Mouse (Mus musculus) kidney, postnatal 0 days (tissue): ENCODE data around the gene Tbxas1. TPM values are rescaled to one million over a fixed set of nuclear protein-coding genes. Genes with fewer than 3 reads are reported as not detected.
A peak's percentile ranks its signal among the peaks of the same experiment; 100 is the strongest.

ENCODE experiments used
- ATAC-seq: fragments of 200-750 bp; cut with Nextera tagmentation; replicated peaks from 2 replicates; pipeline ENCODE4 v1.8.0; 2017; ENCODE audit warnings: low read depth, moderate number of reproducible peaks, moderate TSS enrichment, moderate library complexity; ENCODE audit not compliant: low FRiP score
- DNase-seq: peaks from one replicate; pipeline ENCODE4 v3.0.0-alpha.2; 2016; ENCODE audit warnings: low spot score
- H3K27ac ChIP-seq: fragments of 300-500 bp; sonication (generic); 2 replicates; pipeline ENCODE4 v1.5.1; 2014; ENCODE audit warnings: mild to moderate bottlenecking
- H3K27me3 ChIP-seq: fragments of 300-500 bp; sonication (generic); 2 replicates; pipeline ENCODE4 v1.6.1; 2014; ENCODE audit warnings: low read length, mixed read lengths; ENCODE audit not compliant: insufficient read depth
- H3K36me3 ChIP-seq: fragments of 300-500 bp; sonication (generic); 2 replicates; pipeline ENCODE4 v1.6.1; 2014; ENCODE audit warnings: low read length, mixed read lengths; ENCODE audit not compliant: insufficient read depth
- H3K4me1 ChIP-seq: fragments of 300-500 bp; sonication (generic); replicated peaks from 2 replicates; pipeline ENCODE4 v1.6.1; 2014; ENCODE audit warnings: antibody characterized with exemption, low read length, mixed read lengths; ENCODE audit not compliant: insufficient read depth
- H3K4me2 ChIP-seq: fragments of 300-500 bp; sonication (generic); 2 replicates; pipeline ENCODE4 v1.6.1; 2014; ENCODE audit warnings: mild to moderate bottlenecking, low read length, moderate library complexity, mixed read lengths
- H3K4me3 ChIP-seq: fragments of 300-500 bp; sonication (generic); replicated peaks from 2 replicates; pipeline ENCODE4 v1.5.1; 2014; ENCODE audit warnings: low read depth, low read length
- H3K9ac ChIP-seq: fragments of 300-500 bp; sonication (generic); 2 replicates; pipeline ENCODE4 v1.6.1; 2014; ENCODE audit warnings: low read depth, low read length
- H3K9me3 ChIP-seq: fragments of 300-500 bp; sonication (generic); replicated peaks from 2 replicates; pipeline ENCODE4 v1.6.1; 2016; ENCODE audit warnings: low read length, inconsistent platforms, mixed read lengths
- CTCF ChIP-seq: IDR thresholded peaks from 2 replicates; pipeline ENCODE4 v1.5.1; 2016; ENCODE audit warnings: antibody characterized with exemption, low read depth, mild to moderate bottlenecking, moderate library complexity
- WGBS: fragments of 180-500 bp; shearing (Covaris S2); extraction: QIAGEN DNeasy Blood & Tissue Kit; methylation state at CpG from one replicate; pipeline ENCODE4 v1.1.7; 2014; 5-methylcytosine and 5-hydroxymethylcytosine counted together
- polyA plus RNA-seq: library from polyadenylated mRNA; unstranded; fragments of >200 nt; fragmentation: Nextera tagmentation; extraction: Ambion mirVana; gene quantifications from 2 replicates; pipeline ENCODE4 v1.2.1, GENCODE M21; 2015

The Tbxas1 gene
- polyA plus RNA-seq, 1 experiment from 2014 or later, result 10.5 TPM

DNA sequence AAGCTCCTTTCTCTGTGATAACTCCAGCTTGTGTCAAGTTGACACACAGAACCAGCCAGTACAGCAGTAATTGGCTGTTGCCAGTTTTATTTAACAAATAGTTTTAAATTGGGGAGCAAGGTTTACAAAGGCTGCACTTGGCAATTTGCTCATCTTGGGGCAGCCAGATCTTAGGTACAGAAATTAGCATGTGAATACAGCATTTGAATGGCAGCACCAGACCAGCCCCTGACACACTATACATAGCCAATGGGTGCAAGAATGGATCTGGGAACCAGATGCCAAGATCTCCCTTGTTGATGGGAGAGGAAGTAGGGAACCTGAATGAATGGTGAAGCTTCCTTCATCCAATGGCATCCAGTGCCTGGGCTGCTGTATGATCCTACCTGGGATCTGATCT is 199.0 kb downstream of the Tbxas1 start:
- Histone ChIP-seq H3K36me3 (no peaks in the 10 kb centered on the region), H3K9ac (no peak overlapping the region), H3K4me2 (no peak overlapping the region), H3K9me3 (no peaks in the 10 kb centered on the region), H3K4me3 (no peak overlapping the region), H3K27me3 (no peaks in the 10 kb centered on the region), H3K27ac (no peak overlapping the region), H3K4me1 (peaks cover 5% of the 10 kb centered on the region; the same call in 1 of the 2 replicates)
- ATAC-seq (no peak), DNase-seq (no peak)
- no peak for TF ChIP-seq CTCF

DNA sequence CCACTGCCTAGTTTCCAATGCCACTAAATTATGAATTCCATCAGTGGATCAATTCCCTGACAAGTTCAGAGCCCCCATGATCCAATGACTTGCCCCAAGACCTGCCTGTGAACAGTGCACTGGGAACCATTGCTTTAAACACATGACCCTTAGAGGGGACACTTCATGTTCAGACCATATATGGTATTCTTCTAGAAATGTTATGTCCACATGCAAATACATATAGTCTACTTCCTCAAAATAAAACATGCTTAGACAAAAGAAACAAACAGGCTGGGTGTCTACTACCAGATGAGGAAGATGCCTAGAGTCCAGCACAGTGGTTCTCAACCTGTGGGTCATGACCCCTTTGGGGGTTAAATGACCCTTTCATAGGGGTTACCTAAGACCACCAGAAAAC is 201.3 kb downstream of the Tbxas1 start:
- peaks cover 5% of the 10 kb centered on the region; the same call in 1 of the 2 replicates for H3K4me1 ChIP-seq
- no peak overlapping the region for H3K9ac ChIP-seq
- no peak overlapping the region for H3K4me2 ChIP-seq
- DNase-seq (no peak), ATAC-seq (no peak)
- no peaks in the 10 kb centered on the region for H3K9me3 ChIP-seq
- H3K36me3 ChIP-seq, result no peaks in the 10 kb centered on the region
- no peak for TF ChIP-seq CTCF
- no peak overlapping the region for H3K27ac ChIP-seq
- no peak overlapping the region for H3K4me3 ChIP-seq
- no peaks in the 10 kb centered on the region for H3K27me3 ChIP-seq

GRCm38 (mm10) chr6:39104631-39105030 is 229.4 kb downstream of the Tbxas1 start:
- H3K4me2 ChIP-seq, result no peak overlapping the region
- H3K36me3 ChIP-seq, result peaks cover 11% of the 10 kb centered on the region; the same call in 1 of the 2 replicates
- no peaks in the 10 kb centered on the region for H3K27me3 ChIP-seq
- 68% methylated on average over 4 of the region's 4 CpGs for WGBS
- no peak overlapping the region for H3K9ac ChIP-seq
- H3K4me1 ChIP-seq, result no peaks in the 10 kb centered on the region
- H3K4me3 ChIP-seq, result no peak overlapping the region
- ATAC-seq (no peak), DNase-seq (no peak)
- no peak overlapping the region for H3K27ac ChIP-seq
- TF ChIP-seq CTCF, result no peak
- H3K9me3 ChIP-seq, result no peaks in the 10 kb centered on the region

DNA sequence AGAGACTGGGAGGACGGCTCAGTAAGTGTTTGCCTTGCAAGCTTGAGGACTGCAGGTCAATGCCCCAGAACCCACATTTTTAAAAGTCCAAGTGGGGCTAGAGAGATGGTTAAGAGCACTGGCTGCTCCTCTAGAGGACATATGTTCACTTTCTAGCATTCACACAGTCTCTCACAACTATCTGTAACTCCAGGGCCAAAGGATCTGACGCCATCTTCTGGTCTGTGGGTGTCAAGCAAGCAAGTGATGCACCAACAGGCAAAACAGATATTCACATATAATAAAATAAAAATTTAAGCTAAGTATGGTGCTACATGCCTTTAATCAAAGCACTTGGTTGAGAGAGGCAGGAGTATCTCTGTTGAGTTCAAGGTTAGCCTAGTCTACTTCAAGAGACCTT is 231.6 kb downstream of the Tbxas1 start:
- WGBS, result 66% methylated on average over 2 of the region's 2 CpGs
- TF ChIP-seq CTCF, result peak; percentile 55

DNA sequence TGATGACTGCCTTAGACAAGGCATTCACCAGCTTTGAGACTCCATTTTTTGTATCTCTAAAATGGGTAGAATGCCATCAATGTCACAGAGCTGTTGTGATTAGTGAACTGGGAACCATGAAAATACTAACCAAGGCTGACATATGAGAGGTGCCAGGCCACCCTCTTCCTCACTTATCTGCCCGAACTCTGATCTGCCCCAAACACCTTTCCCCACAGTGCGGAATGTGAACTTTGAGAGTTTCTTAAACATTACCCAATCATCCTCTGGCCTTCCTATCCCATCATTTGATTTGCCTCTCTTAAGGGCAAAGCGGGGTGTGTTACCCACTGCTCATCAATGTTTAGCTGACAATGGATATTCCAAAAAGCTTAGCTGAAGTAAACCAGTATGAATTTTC is 237.5 kb downstream of the Tbxas1 start:
- H3K36me3 ChIP-seq, result peaks cover 10% of the 10 kb centered on the region; the same call in 1 of the 2 replicates
- H3K4me2 ChIP-seq, result no peak overlapping the region
- no peak for DNase-seq
- H3K27ac ChIP-seq, result no peak overlapping the region
- 0 out of 2 replicates have a peak, but pooled peaks cover 6% of the 10 kb centered on the region for H3K4me1 ChIP-seq
- H3K9ac ChIP-seq, result no peak overlapping the region
- TF ChIP-seq CTCF, result no peak
- H3K4me3 ChIP-seq, result no peak overlapping the region
- no peaks in the 10 kb centered on the region for H3K27me3 ChIP-seq
- WGBS, result 95% methylated on average over 3 of the region's 3 CpGs
- no peak for ATAC-seq
- H3K9me3 ChIP-seq, result no peaks in the 10 kb centered on the region

More for the DNA sequence above, 231.6 kb downstream of the Tbxas1 start:
- H3K9me3 ChIP-seq, result no peaks in the 10 kb centered on the region
- no peak overlapping the region for H3K4me2 ChIP-seq
- peaks cover 18% of the 10 kb centered on the region; the same call in 1 of the 2 replicates for H3K36me3 ChIP-seq
- no peak overlapping the region for H3K4me3 ChIP-seq
- no peaks in the 10 kb centered on the region for H3K4me1 ChIP-seq
- no peaks in the 10 kb centered on the region for H3K27me3 ChIP-seq
- no peak overlapping the region for H3K27ac ChIP-seq
- no peak overlapping the region for H3K9ac ChIP-seq
- ATAC-seq (no peak), DNase-seq (peak; percentile 9)

GRCm38 (mm10) chr6:39113141-39113540 is 237.9 kb downstream of the Tbxas1 start:
- Histone ChIP-seq H3K36me3 (peaks cover 10% of the 10 kb centered on the region; the same call in 1 of the 2 replicates), H3K27ac (no peak overlapping the region), H3K27me3 (no peaks in the 10 kb centered on the region), H3K4me2 (no peak overlapping the region), H3K9me3 (no peaks in the 10 kb centered on the region), H3K4me1 (0 out of 2 replicates have a peak, but pooled peaks cover 6% of the 10 kb centered on the region), H3K9ac (no peak overlapping the region), H3K4me3 (no peak overlapping the region)
- DNase-seq, result no peak
- TF ChIP-seq CTCF, result no peak
- WGBS, result 90% methylated on average over 3 of the region's 3 CpGs
- ATAC-seq, result no peak

DNA sequence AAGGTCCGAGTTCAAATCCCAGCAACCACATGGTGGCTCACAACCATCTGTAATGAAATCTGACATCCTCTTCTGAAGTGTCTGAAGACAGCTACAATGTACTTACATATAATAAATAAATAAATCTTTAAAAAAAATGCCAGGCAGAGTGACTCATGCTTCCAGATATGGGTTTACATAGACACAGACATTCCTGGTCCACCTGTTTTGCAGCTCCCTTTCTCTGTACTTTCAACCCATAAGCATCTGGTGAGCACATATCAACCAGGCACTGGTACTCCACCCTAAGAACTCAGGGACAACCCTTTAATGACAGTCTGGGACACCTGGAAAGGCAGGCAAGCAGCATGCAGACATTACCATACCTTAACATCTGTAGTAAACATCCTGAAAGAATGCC is 240.2 kb downstream of the Tbxas1 start:
- H3K4me2 ChIP-seq, result no peak overlapping the region
- no peaks in the 10 kb centered on the region for H3K9me3 ChIP-seq
- TF ChIP-seq CTCF, result no peak
- H3K4me3 ChIP-seq, result no peak overlapping the region
- no peak overlapping the region for H3K27ac ChIP-seq
- ATAC-seq, result no peak
- peaks cover 10% of the 10 kb centered on the region; the same call in 1 of the 2 replicates for H3K36me3 ChIP-seq
- DNase-seq, result no peak
- no peaks in the 10 kb centered on the region for H3K27me3 ChIP-seq
- H3K4me1 ChIP-seq, result 0 out of 2 replicates have a peak, but pooled peaks cover 6% of the 10 kb centered on the region
- no peak overlapping the region for H3K9ac ChIP-seq
- 94% methylated on average over 1 of the region's 1 CpGs for WGBS
